Mouse (Mus musculus): ENCODE results near the gene Fam53b.
"Not testable (repeated sequence)": the region's sequence is repeated elsewhere in the genome, so short reads cannot be mapped to it uniquely, and the experiment has no call there.

Gene Fam53b

DNA sequence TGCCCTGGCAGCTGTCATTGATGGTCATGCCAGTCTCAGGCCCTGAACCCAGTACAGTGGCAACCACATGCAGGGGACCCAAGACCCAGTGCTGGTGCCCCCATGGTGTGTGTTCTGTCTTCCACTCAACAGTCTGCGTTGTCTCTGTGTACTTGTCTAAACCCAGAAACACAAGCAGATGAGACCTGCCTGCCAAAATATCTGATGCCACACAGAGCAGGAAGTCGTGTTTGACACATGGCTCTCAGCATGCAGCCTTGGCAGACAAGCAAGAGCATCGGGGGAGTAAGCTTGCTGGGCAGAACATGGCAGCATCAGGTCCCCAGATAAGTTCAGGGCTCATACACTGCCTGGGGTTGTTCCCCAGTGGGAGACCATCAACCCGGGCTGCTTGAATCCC is 134.6 kb downstream of the Fam53b start:
- no peak for DNase-seq (ENCODE audit: low spot score)

DNA sequence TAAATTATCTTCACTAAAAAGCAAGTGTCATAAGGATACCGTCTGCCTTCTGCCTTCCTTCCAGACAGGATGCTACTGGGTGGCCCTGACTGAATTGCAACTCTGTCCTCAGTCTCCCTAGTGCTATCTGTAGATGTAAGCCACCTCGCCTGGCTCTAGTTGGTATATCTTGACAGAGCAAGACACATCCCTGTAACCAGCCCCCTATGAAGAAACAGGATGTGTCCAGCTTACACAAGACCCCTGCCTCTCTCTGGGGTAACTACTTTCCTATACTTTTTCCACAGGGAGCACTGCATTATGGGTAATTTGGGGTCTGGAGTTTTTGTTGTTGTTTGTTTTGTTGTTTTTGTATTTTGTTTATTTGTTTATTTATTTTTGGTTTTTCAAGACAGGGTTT is 137.8 kb downstream of the Fam53b start:
- no peak for DNase-seq (ENCODE audit: low spot score)

DNA sequence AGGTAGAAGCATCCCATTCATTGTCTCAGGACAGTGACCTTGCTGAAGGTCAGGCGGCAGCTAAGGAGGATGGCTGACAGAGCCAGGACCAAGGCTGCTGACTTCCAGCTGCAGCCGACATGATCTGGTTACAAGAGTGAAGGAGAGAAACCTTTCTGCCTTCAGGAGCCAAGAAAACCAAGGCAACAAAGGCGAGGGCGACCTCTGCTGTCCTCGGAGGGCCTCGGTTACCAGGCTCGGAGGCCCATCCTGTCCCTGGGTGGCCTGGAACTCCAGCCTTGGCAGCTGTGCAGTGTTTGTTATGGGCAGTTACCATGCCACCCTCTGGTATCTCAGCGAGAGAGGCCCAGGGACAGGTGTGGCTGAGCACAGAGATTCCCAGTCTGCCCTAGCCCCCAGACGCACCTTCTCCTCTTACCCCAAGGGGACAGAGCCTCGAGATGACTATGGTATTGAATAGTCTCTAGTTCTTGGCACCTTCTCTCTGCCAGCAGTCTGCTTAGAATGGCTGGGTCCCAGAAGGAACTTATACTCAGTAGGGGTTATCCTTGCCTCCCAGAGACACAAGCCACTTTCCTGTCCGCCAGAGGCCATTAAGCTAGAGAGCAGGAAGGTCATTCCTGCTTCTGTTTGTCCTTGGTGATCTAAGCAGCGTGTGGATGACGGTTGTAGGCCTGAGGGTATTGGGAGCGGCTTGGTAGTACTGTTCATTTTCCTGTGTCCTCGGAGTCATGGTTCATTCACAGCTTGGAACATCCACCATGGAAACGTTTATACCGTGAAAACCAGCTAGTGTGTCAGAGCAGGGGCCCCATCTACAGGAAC is 139.5 kb downstream of the Fam53b start:
- no peak for DNase-seq (ENCODE audit: low spot score)

DNA sequence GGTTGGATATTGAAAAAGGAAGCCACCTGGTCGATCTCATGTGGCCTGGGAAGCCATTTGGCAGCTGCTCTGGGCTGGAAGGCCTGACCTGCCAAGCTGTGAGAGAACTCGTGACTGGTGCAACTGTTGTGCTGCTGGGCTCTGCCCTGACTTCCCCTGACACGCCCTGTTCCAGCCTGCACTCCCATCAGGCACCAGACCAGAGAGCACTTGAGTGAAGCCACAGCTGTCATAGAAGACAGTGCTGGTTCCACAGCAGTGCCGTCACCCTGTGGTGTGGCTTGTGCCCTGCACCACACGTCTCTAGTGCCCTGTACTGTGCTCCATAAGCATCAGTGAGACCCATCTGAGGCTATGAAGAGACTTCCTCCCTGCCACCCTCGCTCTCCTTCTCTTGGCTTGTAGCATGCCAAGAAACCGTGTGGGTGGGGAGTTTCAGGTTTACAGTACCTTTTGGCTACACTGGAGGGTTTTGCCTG is 141.2 kb downstream of the Fam53b start:
- peak; percentile 56 for DNase-seq (ENCODE audit: low spot score)

DNA sequence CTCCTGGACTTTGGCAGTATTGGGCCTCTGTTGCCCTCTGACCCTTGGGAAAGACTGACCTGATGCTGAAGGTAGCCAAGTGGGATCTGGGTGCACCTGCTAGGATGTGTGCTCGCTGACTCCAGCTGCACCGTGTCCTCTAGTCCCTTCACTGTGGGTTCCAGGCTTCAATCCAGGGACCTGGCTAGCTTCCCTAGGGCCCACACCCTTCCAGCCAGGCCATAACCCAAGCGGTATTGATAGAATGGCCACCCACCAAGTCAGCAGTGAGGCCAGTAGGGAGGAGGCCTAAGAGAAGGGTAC is 142.9 kb downstream of the Fam53b start:
- peak; percentile 69 for DNase-seq (ENCODE audit: low spot score)

DNA sequence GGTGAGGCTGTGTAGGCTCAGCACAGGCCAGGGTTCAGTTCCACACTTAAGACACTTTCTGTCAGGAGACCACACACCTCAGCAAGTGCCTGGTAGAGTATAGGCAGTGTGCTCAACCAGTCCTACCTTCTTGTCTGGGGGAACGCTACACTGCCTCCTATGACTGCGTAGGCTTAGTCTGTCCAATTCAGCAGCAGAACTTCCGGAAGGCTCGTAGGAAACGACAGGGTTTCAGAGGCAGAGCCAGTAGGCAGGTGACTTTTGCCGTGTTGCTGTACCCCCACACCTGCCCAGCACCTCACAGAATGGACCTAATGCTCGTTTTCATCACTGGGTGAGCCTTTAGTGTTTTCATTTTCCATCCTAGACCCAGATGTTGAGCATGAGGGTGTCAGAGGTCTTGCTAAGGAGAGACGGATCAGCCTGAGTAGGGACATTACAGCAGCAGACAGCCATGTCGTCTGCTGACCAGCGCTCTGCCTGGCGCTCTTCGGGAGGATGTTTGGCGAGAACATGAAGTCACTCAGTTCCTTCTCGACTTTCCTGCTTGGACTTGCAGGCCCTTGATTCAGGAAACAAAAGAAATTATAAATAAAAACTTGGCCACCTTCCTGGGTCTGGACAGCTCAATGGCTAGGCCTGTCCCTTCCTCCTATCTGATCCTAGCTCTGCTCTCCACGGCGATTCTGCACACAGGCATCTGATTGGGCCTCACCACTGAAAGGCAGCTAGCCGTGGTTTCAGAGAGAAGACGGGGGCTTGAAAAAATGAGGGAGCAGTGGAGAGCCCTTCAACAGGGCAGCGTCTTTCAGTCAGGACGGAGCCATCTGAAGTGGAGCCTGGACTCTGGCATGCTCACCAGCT is 143.5 kb downstream of the Fam53b start:
- DNase-seq (ENCODE audit: low spot score) = no peak

DNA sequence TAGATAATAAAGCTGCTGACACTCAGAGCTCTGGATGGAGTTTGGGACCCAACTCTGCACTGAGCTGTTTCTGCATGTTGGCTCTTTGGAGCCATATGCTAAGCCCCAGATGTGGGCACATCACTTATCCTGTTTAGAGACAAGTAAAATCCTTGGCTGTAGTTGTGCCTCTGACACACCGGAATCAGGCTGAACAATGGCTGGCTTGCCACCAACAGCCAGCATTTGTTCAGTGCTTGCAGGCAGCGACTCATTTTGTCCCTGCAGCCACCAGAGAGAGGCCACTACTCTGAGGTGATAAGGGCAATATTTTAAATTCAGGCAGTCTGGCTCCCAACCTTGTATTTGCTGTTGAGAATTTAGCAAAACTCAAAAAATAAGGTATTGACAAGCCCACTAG is 145.1 kb downstream of the Fam53b start:
- DNase-seq (ENCODE audit: low spot score) = no peak

DNA sequence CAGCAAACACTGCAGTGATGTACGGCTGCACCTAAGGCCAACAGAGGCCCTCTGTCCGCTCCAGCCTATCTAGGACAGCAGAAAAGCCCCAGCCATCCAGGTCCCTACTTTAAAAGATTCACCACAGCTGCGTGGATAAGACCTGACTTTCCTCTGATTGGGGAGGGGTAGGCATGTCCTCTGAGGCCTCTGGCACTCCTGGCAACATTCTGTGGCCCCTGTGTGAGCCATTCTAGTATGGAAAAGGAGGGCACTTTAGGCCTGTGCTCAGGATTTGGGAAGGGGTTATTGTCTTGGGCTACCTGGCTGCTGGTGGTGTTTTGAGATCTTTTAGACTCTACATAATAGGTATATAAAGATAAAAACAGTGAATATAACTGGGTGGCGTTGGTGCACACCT is 147.2 kb downstream of the Fam53b start:
- no peak for DNase-seq (ENCODE audit: low spot score)

DNA sequence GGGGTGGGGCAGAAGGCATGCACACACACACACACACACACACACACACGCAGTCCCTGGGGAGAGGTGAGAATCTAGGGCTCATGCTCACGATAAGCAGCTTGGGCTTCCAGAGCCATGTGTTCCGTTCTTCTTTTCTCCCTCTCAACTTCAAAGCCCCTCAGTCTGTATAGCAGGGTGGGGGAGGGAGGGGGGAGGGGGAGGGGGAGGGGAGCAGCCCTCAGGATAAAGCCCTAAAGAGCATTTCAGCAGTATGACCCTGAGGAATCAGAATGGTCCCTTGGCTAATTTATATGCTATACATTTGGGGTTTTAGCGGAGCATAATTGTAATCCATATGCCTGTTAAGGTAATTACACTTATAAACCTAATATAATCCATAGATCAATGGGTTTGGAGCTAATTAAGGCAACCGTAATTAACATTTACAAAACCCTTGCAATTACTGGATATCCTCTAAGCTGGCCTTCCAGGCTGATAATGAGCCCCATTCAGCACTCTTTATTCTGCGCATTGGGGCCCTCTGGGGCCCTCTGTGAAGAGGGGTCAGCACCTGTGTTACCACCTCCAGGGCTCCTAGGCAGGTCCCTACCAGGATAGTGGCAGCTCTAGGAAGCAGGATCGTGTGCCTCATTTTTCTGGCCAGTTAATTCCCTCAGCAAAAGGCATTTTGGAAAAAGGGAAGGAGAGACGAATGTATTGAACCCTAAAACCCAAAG is 147.9 kb downstream of the Fam53b start:
- DNase-seq (ENCODE audit: low spot score) = no peak

DNA sequence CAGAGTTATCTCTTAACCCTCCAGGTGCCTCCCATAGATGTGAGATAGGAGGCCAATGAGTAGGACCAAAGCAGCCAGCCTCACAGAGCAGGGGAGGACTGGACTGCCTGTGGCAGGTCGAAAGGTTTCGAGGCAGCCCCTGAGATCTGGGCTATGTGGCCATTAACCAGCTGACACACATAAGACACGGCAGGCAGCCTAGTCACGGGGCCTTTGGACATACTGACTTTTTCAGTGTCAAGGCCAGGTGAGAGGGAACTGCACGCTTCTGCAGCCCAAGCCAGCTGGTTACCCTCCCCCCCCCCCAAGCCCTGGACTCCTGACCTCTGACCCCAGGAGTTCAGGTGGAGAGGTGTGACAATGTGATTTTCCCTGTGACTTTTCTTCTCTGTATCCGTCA is 148.9 kb downstream of the Fam53b start:
- no peak for DNase-seq (ENCODE audit: low spot score)

DNA sequence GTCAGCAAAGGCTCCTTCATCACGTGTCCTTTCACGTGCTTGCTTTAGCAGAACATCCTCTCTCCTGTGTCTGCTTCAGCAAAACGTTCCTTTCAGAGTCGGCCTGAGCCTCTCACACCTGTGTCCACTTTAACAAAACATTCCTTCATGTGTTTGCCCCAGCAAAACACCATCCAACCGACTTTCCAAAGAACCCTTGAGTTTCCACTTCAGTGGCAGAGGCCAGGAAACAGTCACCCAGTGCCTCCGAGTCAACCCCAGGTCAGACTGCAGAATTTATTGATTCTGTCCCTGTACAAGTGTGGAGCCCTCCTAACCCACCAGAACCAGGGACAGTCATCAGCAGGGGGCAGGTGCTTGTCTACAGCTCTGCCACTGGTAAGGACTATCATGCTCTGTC is 150.9 kb downstream of the Fam53b start:
- not testable (repeated sequence) for DNase-seq (ENCODE audit: low spot score)

All from urinary bladder, postnatal 14 days (tissue).